Mouse (Mus musculus): ENCODE data around the gene Slc19a1. TPM values are rescaled to one million over a fixed set of nuclear protein-coding genes. Genes with fewer than 3 reads are reported as not detected.

Slc19a1 gene
- total RNA-seq, 2 experiments from 2014 or later, result 26.0 to 26.9 TPM

DNA sequence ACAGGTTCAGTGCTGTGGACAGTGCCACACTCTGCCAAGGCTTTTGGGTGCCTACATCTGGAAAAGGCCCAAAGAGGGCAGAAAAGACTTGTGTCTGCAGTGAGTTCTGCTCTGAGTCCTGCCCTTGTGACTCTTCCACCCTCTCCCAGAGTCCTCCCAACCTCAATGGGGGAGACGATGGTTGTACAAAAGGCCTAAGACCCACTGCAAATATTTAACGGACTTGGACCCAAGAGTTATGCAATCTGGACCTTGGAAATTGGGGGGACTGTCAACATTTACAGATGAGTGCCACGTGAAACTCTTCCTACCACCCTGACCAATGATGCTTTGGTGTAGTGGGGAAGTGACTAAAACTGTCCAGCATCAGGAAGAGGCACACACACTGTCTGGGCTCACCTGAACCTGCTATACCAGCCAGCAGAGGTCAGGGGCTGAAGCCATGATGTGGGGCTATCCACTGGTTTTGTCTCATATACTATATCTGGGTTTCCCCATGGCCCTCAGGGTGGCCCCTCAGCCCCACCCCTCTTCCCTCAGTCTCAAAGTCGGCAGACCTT lies 59.6 kb downstream of the Slc19a1 start:
- intact Hi-C loops (cut with DNase I), result no loop called here
- no peak for DNase-seq

DNA sequence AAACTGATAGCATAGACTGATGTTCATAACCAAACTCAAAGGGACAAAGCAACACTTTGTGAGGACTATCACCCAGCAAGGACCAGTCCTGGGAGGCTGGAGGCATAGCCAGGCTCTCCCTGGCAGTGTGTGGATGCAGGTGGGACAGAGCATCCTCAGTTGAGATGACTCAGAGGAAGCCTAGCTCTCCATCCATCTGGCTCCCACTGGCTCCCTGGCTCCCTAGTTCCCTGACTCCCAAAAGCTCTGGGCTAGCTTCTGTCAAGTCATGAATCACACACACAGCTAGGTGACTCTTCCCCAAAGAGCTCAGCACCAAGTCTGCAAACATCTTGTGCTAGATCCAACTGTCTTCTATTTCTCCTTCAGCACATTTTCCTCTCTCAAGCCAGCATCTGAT lies 61.8 kb downstream of the Slc19a1 start:
- DNase-seq, result no peak
- intact Hi-C loops (cut with DNase I), result no loop called here

DNA sequence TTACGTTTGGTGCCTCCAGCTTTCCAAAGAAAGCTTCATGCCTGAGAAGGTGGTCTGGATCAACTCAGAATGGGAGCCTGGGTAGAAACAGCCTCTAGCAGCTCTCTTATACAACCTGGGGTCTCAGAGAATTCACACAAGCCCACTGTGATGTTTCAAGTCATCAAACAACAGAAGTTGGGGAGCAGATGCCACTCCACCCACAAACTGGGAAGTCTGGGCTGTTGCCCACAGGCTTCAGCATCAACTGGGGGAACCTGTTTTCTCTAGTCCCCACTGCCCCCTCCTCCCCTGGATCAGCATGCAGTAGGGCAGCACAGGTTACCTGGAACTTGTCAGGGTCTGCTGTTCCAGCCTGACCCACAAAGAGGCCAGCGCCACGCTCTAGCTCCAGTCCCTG lies 63.6 kb downstream of the Slc19a1 start:
- DNase-seq, result no peak

DNA sequence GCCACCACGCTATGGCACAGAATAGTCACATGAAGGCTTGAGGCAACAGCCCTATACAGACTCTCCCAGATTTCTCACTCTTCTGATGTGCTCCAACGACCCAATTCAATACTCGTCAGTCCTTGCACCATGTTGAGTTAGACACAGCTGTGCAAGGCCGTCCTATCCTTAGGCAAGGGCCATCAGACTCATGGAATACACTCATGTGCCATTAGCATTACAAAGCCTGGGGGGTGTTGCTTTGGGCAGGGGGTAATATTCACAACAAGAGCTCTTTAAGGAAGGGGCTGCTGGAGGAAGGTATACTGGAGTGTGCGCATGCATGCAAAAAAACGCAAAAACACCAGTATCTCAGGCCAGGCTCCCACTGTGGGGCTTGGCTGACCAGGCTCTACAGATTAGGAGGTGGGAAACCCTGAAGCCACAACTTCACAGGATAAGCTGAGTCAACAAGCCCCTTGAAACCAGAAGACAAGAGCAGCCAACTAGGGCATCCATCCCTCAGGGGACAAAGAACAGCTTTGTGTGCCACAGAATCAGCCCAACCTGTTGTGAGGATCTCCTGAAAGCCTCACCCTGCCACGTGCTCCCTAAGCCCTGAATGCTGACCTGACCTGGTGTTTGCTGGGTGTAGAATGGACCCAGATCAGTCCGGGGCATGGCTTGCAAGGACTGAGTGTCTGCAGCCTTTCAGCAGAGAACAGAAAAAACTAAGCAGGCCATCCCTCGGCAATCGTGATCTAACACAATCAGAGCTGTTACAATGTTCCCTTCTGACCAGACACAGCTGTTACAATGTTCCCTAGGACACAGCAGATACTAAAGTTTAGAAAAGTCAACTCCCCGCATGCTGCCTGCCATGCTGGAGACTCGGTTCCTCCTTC lies 65.2 kb downstream of the Slc19a1 start:
- intact Hi-C loops (cut with DNase I), result no loop called here
- DNase-seq, result no peak

More for the DNA sequence above, 63.6 kb downstream of the Slc19a1 start:
- intact Hi-C loops (cut with DNase I), result no loop called here

DNA sequence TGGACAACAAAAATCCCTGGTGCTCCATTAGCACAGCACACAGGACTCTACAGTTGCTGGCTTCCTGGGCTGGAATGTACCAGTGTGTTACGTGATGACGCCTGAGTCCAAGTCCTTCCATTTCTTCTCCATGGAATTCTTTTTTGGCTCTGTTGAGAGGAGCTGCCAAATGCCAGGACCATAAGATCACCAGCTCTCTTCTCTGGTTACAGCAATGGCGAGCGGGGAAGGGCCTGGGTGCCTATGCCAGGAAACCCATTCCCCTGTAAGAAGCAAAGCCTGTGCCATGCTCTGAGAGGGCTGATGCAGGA lies 65.8 kb downstream of the Slc19a1 start:
- intact Hi-C loops (cut with DNase I), result no loop called here
- no peak for DNase-seq

DNA sequence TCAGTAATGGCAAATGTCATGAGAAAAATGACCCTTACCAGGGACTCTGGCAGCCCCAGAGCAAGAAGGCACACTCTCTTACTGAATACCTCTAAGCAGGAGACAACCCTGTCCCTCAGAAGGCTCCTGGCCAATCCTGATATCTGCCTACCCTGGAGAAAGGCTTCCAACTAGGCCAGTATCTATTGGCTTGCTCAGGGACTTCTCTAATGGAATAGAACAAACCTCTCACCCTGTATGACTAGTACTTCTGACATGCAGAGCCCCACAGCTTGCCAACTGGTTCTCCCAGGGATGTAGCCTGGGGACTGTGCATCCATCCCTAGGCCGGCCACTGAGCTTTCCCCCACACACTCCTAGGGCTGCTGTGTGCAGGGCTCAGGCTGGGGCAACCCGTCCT lies 66.6 kb downstream of the Slc19a1 start:
- intact Hi-C loops (cut with DNase I), result no loop called here
- no peak for DNase-seq

DNA sequence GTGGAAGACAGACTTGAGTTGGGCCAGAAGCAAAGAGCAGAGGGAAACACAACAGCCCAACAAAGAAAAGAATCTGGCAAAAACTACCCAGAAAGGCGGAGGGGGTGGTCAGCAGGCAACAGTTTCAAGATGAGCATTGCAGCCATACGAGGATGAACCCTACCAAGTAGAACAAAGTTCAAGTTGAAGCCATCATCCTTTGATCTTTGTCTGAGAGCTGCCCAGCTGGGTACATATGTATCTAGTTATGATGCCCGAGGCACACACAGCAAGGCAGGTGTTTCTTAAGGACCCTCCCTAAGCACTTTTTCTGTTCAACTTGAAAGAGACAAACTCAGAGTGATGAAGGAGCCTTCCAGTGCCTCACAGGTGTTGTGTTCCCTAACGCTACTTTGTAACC lies 67.7 kb downstream of the Slc19a1 start:
- intact Hi-C loops (cut with DNase I), result no loop called here
- no peak for DNase-seq

DNA sequence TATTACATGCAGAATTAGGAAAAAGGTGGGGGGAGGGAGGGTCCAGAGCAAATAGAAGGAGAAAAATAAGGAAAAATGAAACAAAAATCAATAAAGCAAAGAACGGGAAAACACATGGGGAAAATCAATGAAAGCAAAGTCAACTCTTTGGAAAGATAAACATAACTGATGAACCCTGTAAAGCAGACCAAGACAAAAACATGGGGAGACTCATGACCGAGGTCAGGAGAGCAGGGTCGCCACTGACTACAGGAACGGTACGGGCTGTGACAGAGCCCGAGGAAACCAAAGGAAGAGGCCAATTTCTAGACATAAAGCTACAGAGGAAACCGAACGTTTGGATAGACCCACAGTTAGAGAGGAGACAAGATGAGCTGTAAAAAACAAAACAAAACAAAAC lies 71.6 kb downstream of the Slc19a1 start:
- intact Hi-C loops (cut with DNase I), result no loop called here
- no peak for DNase-seq

DNA sequence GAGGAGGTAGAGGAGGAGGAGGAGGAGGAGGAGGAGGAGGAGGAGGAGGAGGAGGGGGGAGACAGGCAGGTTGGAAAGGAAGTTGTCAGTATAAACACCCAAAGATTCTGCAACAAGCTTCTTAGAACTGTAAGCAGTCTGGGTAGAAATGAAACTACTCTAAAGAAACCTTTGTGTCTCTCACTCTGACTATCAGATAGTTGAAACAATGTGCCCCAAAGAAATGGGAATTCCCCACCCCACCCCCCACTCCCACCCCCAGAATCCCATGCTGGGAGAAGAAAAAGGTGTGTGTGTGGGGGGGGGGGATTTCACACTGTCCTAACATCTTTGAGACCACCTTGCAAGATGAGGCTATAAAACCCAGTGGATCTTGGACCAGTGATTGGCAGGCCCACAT lies 72.3 kb downstream of the Slc19a1 start:
- DNase-seq, result no peak
- intact Hi-C loops (cut with DNase I), result no loop called here

DNA sequence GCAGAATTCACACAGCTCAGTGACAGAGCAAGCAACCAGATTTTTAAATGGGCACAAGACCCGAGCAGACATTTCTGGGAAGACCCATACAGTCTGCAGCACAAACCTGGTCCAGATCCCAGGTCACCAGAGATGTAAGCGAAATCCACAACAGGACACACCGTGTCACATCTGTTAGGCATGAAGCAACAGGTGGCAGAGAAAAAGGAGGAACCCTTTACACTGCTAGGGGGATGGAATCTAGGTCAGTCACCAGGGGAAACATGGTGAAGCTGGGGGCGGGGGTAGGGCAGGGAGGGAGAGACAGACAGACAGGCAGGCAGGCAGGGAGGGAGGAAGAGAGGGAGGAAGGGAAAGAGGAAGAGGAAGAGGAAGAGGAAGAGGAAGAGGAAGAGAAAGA lies 76.1 kb downstream of the Slc19a1 start:
- DNase-seq, result no peak
- intact Hi-C loops (cut with DNase I), result no loop called here

DNA sequence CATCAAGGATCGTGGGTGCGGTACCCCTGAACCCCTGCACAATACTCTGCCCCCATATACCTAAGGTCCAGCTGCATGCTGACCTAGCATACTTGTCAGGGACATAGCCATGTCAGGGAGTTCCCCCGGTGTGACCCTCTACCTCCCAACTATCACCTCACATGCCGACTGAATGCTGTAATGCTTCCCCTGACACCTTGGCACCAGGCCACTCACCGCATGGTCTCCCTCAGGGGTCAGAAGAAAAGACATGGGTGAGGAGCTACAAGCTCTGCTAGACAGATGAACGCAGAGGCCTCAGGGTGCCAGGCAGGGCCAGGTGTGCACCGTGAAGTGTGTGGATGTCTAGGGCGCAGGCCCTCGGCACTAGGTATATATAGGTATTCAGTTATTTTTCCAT lies 78.0 kb downstream of the Slc19a1 start:
- no peak for DNase-seq
- intact Hi-C loops (cut with DNase I), result no loop called here

Other genes starting within 250 kb of the Slc19a1 start
- 10 to 100 TPM; 51.4 to 52.6 TPM for gene Pcbp3, start 70.4 kb upstream of the Slc19a1 start, total RNA-seq (2021)
- gene Col18a1, start 134.3 kb downstream of the Slc19a1 start, total RNA-seq (2021), result 10 to 100 TPM; 18.4 to 21.4 TPM
- gene Pofut2, start 227.0 kb downstream of the Slc19a1 start, total RNA-seq (2021), result 10 to 100 TPM; 27.7 to 31.9 TPM